Mouse (Mus musculus): ENCODE results near the gene Rgs3.

Rgs3 gene

DNA sequence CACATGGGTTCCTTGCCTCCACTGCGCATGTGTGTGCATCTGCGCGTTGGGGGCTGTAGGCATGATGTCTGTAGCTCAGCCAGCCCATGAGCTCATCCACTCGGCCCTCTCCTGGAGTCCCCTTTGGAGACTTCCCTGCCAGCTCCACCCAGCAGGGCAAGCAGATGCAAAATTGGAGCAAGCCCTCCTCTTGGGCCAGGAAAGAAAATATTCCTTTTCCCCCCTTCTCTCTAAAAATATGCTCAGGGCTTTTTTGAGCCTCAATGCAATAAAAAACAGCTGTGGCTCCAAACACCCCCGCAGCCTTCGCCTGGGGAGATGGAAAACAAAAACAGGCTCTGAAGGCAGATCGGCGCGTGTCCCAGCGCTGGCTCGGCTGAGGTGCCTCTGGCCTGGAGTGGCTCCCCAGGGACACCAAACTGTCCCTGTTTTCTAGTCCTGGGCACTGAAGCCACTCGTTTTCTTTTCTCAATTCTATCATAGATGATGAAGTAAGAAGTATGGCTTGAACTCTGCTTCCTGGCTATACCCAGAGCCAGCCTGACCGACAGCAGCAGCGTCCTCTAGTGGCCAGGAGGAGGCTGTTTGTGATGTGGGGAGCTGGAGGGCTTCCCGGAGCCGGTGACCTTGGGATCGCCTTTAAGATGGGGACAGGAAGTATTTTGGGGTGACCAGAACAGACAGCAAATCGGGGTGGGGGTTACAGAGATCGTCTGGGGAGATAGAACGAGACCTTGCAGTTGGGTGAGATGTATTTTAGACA lies 168.1 kb downstream of the Rgs3 start:
- DNase-seq (ENCODE audit: low spot score): no peak

DNA sequence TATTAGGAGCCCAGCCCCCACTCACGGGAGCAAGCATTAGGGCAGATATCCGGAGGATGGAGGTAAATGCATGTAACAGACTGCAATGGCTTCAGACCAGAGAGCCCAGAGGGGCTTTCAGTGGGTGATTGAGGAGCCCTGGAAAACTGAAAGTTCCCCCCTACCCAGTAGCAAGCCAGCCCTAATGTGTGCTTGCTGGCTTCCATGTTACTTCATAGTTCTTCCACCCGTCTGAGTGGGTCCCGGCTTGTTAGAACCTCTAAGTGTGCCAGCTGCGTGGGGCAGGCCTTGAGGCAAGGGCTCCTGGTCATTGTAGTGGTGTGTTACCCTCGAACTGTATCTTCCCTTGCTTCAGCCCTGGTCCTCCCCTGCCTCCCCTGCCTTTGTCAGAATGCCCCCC lies 168.8 kb downstream of the Rgs3 start:
- DNase-seq (ENCODE audit: low spot score): no peak

- DNase-seq (ENCODE audit: low spot score): no peak
These were observed 169.5 kb downstream of the Rgs3 start for GRCm38 (mm10) chr4:62729191-62729590.

GRCm38 (mm10) chr4:62729941-62730340 lies 170.3 kb downstream of the Rgs3 start:
- DNase-seq (ENCODE audit: low spot score): no peak

- DNase-seq (ENCODE audit: low spot score): no peak
These were observed 171.2 kb downstream of the Rgs3 start for GRCm38 (mm10) chr4:62730861-62731260.

DNA sequence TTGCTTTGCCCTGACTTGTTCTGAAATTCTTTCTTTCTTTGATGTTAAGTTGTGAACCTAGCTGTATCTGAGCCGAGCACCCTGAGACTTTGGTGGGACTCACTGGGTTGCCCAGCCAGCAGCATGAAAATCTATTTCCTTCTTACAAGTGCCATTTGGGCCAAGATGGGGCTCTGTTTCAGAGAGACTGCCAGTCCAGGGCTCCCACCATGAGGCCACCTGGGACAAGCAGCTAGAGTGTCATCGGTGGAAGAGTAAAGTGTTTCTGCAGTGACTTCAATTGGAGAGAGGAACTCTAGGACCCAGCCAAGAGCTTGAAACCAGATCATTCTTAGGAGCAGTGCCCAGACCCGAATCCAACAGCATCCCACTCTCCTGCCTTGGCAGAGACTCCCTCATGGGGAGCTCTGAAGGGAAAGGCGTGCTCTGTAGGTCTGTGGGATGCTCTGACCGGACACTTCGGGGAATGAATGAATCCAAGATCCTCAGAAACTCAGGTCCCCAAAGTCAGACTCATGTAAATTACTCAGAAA lies 171.9 kb downstream of the Rgs3 start:
- DNase-seq (ENCODE audit: low spot score): no peak

DNA sequence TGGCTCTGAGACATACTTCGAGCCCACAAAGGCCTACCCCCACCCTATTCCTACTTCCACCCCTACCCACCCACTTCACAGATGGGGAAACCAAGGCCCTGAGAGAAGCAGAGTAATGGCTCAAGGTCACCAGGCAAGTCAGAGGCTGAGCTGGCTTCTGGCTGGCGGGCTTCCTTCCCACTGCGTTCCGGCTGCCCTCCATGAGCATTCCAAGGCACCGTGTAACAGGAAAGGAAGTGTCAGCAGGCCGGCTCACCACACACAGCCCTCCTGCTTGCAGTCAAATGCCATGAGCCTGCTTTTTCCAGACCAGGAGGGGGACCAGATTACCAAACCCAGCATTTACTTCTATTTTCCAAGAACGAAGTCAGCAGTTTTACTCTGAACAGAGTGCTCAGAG lies 172.4 kb downstream of the Rgs3 start:
- no peak for DNase-seq (ENCODE audit: low spot score)

GRCm38 (mm10) chr4:62732840-62733239 lies 173.2 kb downstream of the Rgs3 start:
- DNase-seq (ENCODE audit: low spot score): no peak

DNA sequence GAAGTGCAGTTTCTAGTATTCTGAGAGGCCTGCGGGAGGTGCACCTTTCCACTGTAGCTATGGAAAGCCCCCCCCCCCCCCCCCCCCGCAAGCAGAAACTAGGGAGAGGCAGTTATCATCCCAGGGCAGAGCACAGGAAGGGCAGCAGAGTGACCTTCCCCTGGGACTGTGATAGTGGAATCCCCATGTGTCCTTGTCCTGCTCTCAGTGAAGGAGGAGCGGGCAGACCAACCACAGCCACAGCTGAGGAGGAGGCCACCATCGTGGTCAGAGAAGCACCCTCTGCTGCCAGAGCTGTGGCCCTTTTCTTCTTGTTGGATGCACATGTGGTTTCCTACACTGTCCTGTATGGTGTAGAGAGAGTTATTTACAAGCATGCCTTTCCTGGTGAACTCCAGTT lies 174.3 kb downstream of the Rgs3 start:
- DNase-seq (ENCODE audit: low spot score): no peak

DNA sequence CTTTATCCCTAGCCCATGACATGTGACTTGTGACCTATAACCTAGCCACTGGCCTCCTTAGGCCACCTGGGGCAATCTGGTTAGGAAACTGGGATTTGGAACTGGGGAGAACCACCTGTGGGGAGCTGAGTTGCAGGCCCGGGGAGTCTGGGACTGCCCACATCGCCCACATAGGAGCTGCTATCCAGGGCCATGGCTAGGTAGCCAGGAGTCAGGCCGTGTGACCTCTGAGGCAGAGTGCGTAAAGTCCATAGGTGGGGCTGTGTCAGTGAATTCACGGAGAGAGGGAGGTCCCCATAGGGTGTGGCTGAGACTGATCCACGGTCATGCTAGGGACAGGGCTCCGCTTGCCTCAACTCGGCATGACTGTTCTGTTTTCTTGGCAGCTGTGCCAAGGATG lies 175.6 kb downstream of the Rgs3 start:
- no peak for DNase-seq (ENCODE audit: low spot score)

- no peak for DNase-seq (ENCODE audit: low spot score)
These were observed 176.2 kb downstream of the Rgs3 start for GRCm38 (mm10) chr4:62735878-62736277.

DNA sequence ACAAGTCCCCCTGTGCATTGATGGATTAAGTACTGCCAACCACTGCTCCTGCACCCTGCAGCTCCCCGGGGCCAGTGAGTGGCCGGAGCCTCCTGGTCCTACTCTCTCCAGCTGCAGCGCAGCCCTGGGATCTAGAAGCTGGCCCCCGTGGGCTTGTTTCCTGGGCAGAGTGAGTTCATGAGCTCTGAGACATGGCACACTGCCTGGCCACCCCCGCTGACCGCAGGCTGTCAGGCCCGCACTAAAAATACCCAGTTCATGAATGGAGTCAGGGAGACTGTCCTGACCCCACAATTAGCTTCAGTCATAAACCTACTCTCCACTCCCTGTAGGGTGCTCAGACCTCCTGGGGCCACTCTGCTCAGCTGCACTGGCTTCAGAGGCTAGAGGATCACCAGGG lies 176.8 kb downstream of the Rgs3 start:
- DNase-seq (ENCODE audit: low spot score): no peak

GRCm38 (mm10) chr4:62736904-62737303 lies 177.3 kb downstream of the Rgs3 start:
- DNase-seq (ENCODE audit: low spot score): no peak

GRCm38 (mm10) chr4:62737983-62738695 lies 178.5 kb downstream of the Rgs3 start:
- DNase-seq (ENCODE audit: low spot score): no peak

DNA sequence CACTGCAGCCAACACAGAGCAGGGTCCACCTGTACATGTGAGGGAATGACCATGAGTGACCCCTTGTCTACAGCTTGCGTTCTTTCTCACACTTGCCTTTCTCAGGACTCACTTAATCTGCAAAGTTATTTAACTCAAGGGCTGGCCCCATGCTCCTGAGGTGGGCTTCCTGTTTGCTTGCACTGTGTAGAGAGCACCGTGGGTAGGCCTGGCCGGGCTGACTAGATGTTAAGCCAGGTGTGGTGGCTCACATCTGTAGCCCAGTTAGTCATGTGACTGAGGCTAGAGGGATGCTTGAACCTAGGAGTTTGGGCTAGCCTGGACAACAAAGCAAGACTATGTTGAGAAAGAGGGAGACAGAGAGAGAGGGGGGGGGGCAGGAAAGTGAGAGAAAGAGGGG lies 179.3 kb downstream of the Rgs3 start:
- no peak for DNase-seq (ENCODE audit: low spot score)

GRCm38 (mm10) chr4:62739591-62739990 lies 179.9 kb downstream of the Rgs3 start:
- no peak for DNase-seq (ENCODE audit: low spot score)

- DNase-seq (ENCODE audit: low spot score): no peak
These were observed 180.8 kb downstream of the Rgs3 start for GRCm38 (mm10) chr4:62740282-62741054.

DNA sequence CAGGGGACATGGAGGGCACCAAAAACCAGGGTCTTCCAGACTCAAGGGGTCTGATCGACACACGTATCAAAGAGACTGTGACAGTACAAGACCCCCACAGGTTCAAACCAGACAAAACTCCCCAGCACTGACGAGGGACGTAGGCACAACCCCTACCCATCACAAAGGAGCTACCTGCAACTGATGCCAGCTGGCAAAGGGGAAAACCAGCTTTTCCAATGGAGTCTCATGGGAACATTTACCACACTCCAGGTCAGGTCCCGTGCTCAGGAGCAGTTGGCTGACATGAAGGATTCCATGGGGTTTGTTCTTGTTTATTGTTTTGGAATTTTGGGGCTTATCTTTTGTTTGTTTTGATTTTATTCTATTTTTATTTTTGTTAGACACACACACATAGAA lies 181.4 kb downstream of the Rgs3 start:
- no peak for DNase-seq (ENCODE audit: low spot score)

GRCm38 (mm10) chr4:62741601-62742000 lies 182.0 kb downstream of the Rgs3 start:
- peak; percentile 46 for DNase-seq (ENCODE audit: low spot score)

DNA sequence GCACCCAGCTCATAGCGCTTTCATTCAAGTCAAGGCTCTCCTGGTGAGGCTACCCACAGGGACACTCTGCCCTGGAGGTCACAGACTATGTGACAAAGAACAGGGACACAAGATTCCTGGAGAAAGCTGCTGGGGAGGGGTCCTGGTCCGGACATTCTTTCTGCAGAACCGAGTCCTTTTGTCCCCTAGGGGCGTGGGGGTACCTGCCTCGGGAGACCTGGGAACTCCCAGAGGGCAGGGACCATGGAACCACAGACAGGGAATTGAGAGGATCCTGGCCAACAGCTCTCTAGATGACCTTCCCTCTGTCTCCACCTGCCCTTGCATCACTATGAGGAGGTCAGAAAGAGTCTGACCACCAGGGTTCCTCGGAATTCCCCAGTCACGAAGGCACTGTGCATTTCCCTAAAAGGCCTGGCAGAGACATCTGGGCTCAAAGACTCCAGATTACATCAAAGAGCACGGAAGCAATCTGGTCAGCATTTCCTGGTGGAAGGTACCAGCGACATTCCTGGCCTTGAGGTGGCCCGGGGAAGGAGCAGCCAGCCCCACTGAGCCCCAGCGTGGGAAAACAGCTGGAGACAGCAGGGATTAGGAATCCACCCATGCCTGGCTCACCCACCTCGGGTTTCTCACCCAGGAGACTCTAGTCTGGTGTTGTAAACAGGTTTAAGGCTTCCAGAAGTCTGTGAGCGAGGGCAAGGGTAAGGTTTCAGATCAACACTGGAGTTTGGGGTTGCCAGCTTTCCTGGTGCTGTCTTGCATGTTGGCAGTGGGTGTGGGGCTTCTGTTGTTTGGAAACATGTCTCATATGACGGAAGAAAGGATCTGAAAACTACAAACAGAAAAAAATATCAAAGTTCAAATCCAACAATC lies 183.5 kb downstream of the Rgs3 start:
- no peak for DNase-seq (ENCODE audit: low spot score)

DNA sequence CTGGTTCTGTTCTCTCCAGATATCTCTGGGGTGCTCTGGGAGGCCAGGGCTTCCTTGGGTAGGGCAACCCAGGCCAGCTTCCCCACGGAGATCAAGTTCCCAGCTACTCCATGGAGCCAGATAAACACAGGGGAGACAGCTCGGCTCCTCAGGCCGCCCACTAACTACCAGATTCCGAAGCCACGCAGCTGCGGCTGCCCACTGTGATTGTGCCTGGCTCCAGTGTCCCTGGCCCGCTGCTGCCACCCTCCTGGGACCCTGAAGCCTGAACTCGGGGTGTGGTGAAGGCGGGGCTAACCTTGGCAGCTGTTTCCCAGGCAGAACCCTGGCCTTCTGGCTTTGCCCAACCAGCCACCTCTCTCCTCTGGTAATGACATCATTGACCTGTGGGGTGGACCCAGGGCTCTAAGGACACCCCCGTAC lies 184.9 kb downstream of the Rgs3 start:
- DNase-seq (ENCODE audit: low spot score): no peak
